Mouse (Mus musculus): ENCODE data around the gene Lmf2. TPM values are rescaled to one million over a fixed set of nuclear protein-coding genes. Genes with fewer than 3 reads are reported as not detected.

Gene Lmf2
- total RNA-seq, 2 experiments from 2014 or later = 14.8 to 20.0 TPM

- H3K4me3 ChIP-seq = no peak within 1 kb of the TSS
- no peak for DNase-seq (ENCODE audit: low spot score in 2 of 2)
- H3K27ac ChIP-seq = no peak within 1 kb of the TSS
- TF ChIP-seq CTCF (conservative IDR thresholded peaks at IDR 0.05) = no peak
Observed at GRCm38 (mm10) chr15:89334271-89334670, 21.2 kb downstream of the Lmf2 start, which contains the start of gene Miox. Gene Miox (plus strand): TSS chr15:89334398.

- no peak overlapping the region for H3K27ac ChIP-seq
- TF ChIP-seq CTCF (conservative IDR thresholded peaks at IDR 0.05) = no peak
- no peak overlapping the region for H3K4me3 ChIP-seq
- DNase-seq (ENCODE audit: low spot score in 2 of 2) = no peak
Observed at GRCm38 (mm10) chr15:89326441-89326840, 29.0 kb downstream of the Lmf2 start.

DNA sequence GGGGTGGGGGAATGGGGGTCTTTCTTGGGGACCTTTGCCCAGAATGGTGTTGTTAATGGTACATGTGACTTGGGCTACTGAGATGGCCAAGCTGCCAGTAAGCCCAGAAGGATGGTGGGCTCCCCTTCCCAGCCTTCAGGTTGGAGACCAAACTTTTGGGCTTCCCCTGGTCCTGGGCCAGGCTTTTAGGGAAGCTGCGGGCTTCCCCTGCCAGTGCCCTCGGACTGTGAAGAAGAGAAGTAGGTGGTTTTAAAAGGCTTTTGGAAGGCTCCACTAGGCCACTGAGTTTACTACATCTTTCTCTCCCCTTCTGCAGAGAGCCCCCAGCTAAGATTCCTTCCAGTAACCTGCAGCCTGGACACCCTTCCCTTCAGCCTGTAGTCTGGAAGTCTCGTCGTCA is 31.8 kb downstream of the Lmf2 start:
- no peak for DNase-seq (ENCODE audit: low spot score in 2 of 2)
- TF ChIP-seq CTCF (conservative IDR thresholded peaks at IDR 0.05) = no peak
- no peak overlapping the region for H3K27ac ChIP-seq

GRCm38 (mm10) chr15:89322670-89323522 is 32.6 kb downstream of the Lmf2 start, which contains the start of gene Adm2:
Gene Adm2 (plus strand): TSS chr15:89322720.
- DNase-seq (ENCODE audit: low spot score in 2 of 2) = no peak
- Histone ChIP-seq H3K27ac (no peak within 1 kb of the TSS), H3K4me3 (no peak within 1 kb of the TSS)
- no peak for TF ChIP-seq CTCF (conservative IDR thresholded peaks at IDR 0.05)

More for the DNA sequence above, 31.8 kb downstream of the Lmf2 start:
- H3K4me3 ChIP-seq = no peak overlapping the region

DNA sequence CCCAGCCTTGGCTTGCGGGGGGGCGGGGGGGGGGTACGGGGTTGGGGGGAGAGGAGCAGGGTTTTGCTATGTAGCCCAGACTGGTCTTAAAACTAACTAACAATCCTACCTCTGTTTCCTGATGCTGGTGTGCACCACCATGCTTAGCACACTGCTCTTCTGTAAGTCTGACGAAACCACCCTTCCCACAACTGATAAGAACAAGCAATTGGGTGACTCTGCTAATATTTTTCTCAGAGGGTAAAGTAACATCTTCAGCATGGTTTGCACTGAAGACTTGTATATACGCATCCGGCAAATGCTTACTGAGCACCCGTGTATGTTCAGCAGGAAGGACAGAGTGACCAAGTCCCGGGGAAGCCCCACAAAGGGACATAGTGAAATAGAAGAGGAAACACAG is 34.2 kb downstream of the Lmf2 start:
- DNase-seq (ENCODE audit: low spot score in 2 of 2) = no peak
- Histone ChIP-seq H3K27ac (no peak overlapping the region), H3K4me3 (no peak overlapping the region)
- no peak for TF ChIP-seq CTCF (conservative IDR thresholded peaks at IDR 0.05)

- peak; percentile 55 for TF ChIP-seq CTCF (conservative IDR thresholded peaks at IDR 0.05)
- H3K27ac ChIP-seq = no peak overlapping the region
- H3K4me3 ChIP-seq = no peak overlapping the region
- no peak for DNase-seq (ENCODE audit: low spot score in 2 of 2)
Observed at GRCm38 (mm10) chr15:89316146-89316545, 39.3 kb downstream of the Lmf2 start.

DNA sequence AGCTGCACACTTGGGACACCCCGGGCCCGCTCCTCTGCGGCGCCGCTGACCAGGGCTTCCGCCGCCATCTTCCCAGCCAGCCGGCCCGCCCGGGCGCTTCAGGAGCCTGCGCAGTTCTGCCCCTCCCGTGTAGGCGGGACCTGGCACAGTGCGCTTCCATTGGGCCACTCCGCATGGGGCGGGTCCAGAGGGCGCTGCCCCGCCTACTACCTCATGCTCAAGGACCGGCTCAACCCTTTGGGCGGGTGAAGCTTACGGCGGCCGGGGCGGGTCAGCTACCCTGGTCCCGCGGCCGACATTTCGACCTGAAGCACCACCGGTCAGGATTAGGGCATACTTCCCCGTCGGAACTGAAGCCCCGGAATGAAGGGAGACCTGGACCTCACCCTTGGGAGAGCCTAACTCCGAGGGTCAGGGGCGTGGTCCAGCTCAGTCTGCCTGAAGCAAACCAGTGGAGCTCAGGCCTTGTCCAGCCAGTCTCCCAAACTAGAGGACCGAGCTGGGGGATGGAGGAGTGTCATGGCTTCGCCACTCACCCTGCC is 40.2 kb downstream of the Lmf2 start, which contains the start of gene Sbf1:
Gene Sbf1 (minus strand): TSS at position 122 of the 542 bp plus-strand sequence.
- no peak for TF ChIP-seq CTCF (conservative IDR thresholded peaks at IDR 0.05)
- Histone ChIP-seq H3K27ac (peak within 1 kb of the TSS; percentile 93), H3K4me3 (peak within 1 kb of the TSS; percentile 95)
- peak; percentile 97 to 98 for DNase-seq (ENCODE audit: low spot score in 2 of 2)

DNA sequence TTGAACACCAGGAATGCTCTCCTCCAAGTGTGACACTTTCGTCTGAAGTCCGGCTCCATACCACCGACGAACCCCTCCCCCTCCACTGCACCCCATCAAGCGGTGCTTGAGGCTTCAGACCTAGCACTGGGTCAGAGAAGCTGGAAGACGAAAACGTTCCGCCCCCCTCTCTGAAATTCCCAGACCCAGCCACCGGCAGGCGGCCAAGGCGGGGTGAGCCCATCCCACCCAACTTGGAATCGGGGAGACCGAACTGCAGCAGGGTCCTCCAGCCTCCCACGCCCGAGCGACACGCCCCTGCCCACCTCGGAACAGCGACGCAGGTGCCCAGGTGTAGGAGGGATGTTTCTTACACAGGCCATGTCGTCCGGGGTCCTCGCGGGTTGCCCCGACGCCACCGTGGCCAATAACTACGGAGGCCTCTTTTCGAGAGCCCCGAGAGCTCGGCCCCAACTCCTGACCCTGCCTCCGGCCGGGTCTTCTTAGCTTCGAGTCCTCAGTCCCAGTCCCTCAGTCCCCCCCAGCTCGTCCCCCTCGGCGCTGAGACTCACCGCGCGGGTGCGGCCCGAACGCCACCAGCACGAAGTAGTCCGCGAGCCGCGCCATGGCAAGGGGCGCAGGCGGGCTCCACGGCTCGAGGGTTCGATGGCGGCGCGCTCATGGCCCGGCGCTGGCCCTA is 40.8 kb downstream of the Lmf2 start:
- H3K4me3 ChIP-seq = peak overlapping the region; percentile 95
- peak; percentile 35 for TF ChIP-seq CTCF (conservative IDR thresholded peaks at IDR 0.05)
- H3K27ac ChIP-seq = peak overlapping the region; percentile 93
- no peak for DNase-seq (ENCODE audit: low spot score in 2 of 2)

DNA sequence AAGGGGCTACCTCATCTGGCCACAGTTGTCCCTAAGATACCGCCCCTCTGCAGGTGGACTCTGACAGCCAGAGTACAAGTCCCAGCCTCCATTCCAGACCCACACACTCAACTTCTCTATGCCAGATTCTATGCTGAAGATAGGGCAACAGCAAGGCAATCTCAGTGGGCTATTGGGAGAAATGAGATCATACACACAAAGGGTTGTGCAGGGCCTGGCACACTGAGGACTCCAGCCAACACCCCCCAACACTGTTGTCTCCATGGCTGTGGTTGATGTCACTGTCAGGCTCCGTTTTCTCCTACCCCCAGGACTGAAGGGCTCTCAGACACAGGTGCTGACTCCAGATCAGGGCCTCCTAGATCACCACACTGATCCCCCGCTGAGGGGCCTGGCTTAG is 41.4 kb downstream of the Lmf2 start:
- Histone ChIP-seq H3K27ac (peak overlapping the region; percentile 93), H3K4me3 (peak overlapping the region; percentile 95)
- DNase-seq (ENCODE audit: low spot score in 2 of 2) = no peak
- TF ChIP-seq CTCF (conservative IDR thresholded peaks at IDR 0.05) = no peak

GRCm38 (mm10) chr15:89313359-89313758 is 42.1 kb downstream of the Lmf2 start:
- Histone ChIP-seq H3K27ac (peak overlapping the region; percentile 93), H3K4me3 (peak overlapping the region; percentile 95)
- no peak for TF ChIP-seq CTCF (conservative IDR thresholded peaks at IDR 0.05)
- no peak for DNase-seq (ENCODE audit: low spot score in 2 of 2)

DNA sequence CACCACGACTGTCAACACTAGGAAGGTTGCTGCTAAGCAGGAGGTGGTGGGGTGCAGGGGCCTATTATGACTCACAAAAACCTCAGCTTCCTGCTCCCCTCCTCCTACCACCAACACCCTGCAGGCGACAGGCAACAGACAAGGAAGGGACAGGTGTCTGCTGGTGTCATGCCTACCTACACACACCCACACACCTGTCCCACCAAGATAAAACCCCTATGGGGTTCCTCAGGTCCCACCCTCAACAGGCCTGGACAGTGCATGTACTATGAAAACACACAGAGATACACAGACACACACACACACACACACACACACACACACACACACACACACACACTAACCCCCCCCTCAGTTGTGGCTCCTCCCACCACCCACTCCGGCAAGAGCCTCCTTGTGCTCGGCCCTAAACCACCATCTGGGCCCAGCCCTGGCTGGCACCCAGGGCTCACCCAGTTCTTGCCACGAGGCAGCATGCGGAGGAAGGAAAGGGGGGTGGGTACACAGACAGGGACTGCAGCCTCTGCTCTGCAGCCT is 45.4 kb downstream of the Lmf2 start:
- no peak for TF ChIP-seq CTCF (conservative IDR thresholded peaks at IDR 0.05)
- peak overlapping the region; percentile 22; the same call in 1 of the 2 replicates for H3K4me3 ChIP-seq
- H3K27ac ChIP-seq = peak overlapping the region; percentile 93
- DNase-seq (ENCODE audit: low spot score in 2 of 2) = peak; percentile 76 to 79

DNA sequence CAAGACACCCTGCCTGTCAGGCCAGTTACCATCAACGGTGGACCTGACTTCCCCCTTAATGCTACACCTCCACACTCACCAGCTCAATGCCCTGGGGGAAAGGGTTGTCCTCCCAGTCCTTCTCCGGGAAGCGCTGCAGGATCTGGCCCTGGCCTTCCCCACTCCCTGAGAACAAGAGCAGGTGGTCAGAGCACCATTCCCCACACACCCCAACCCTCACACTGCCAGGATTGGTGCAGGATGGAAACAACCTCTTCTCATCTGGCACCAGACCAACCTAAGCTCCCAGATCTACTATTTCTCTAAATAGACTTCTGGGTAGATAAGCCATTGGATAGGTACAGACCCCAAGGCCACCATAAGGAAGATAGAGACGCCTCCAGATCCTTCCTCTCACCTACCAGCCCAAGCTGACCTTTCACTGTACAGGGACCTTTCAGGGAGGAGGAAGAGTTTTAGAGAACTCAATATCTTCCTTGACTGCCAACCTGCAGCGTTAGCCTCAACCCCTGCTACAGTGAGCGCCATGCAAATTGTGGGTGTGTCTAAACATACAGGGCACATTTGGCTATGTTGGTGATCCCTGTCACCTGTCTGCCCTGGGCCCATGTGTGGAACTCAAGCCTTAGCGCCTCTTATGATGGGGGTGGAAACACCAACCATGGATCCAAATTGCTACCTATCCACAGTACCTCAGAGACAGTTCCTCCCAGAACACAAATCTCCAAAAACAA is 46.9 kb downstream of the Lmf2 start:
- DNase-seq (ENCODE audit: low spot score in 2 of 2) = no peak
- no peak for TF ChIP-seq CTCF (conservative IDR thresholded peaks at IDR 0.05)
- Histone ChIP-seq H3K27ac (peak overlapping the region; percentile 93), H3K4me3 (no peak overlapping the region; the same call in 1 of the 2 replicates)
